Mouse (Mus musculus): ENCODE measurements around the gene Tmprss3. TPM values are rescaled to one million over a fixed set of nuclear protein-coding genes. Genes with fewer than 3 reads are reported as not detected.

Gene Tmprss3
- 1.8 TPM in 1 of 2 replicates, not detected in the other for total RNA-seq (2015; ENCODE audit: low replicate concordance)
- 0.15 TPM in 1 of 2 replicates, not detected in the other for total RNA-seq (2017; ENCODE audit: low replicate concordance)

- no peak for ATAC-seq (replicated peaks; ENCODE audit: low FRiP score, poor library complexity, severe bottlenecking)
These were observed at the start of gene Tmprss3 for GRCm38 (mm10) chr17:31198877-31199276. TSS of gene Tmprss3 (minus strand) at chr17:31198977.

DNA sequence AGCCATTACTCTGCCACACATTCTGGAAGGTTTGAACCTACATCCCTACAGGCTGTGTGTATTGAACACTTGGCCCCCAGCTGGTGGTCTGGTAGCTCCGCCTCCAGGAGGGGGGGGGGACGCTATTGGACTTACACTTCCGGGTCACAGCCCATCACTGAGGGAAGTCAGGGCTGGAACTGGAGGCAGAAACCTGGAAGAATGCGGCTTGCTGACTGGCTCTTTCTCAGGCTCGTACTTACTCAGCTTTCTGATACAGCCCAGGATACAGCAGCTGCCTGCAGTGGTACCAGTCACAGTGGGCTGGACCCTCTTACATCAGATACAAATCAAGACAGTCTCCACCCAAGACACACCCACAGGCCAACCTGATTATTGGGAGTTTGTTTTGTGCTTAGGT, 48.4 kb upstream of the Tmprss3 start:
- ATAC-seq (replicated peaks; ENCODE audit: low FRiP score, poor library complexity, severe bottlenecking): no peak

DNA sequence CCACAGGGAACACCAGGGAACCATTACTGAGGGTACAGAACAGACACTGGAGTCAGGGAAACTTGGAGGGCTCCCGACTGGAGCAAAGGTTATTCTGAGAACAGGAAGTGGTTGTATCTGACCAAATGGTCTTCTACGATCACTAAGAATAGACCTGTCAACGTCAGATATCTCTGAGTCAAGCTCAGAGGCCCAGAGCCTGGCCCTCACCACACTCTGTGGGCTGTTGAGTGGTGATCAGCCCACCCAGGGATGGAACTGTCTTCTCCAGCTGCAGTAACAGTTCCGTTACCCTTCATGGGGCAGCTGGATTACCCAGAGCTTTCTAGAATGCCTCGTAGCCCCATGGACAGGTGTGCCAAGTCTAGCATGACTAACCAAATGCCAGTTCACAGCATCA, 46.5 kb upstream of the Tmprss3 start:
- no peak for ATAC-seq (replicated peaks; ENCODE audit: low FRiP score, poor library complexity, severe bottlenecking)

DNA sequence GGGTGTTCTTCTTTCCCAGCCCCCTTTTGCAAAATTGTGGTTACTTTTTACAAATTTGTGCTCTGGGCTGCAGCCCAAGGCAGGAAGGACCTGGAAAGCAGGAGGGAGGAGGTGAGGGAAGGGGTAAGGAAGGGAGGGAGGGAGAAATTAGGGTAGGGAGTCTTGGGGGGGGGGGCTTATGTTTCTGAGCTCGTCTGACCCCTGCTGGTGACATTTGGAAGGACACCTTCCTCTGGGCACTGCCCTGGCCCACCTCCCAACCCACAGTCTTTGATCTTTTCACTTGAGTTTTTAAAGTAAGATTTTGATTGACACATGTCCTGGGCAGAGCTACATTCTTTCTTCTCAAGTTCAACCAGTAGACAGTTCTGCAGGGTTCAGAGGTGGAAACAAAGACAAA, 44.0 kb upstream of the Tmprss3 start:
- ATAC-seq (replicated peaks; ENCODE audit: low FRiP score, poor library complexity, severe bottlenecking): no peak

- no peak for ATAC-seq (replicated peaks; ENCODE audit: low FRiP score, poor library complexity, severe bottlenecking)
These were observed 42.4 kb upstream of the Tmprss3 start for GRCm38 (mm10) chr17:31241156-31241555.

GRCm38 (mm10) chr17:31238234-31239020, 39.6 kb upstream of the Tmprss3 start:
- peak; percentile 48; the same call in 1 of the 2 replicates for ATAC-seq (replicated peaks; ENCODE audit: low FRiP score, poor library complexity, severe bottlenecking)

GRCm38 (mm10) chr17:31235915-31236314, 37.1 kb upstream of the Tmprss3 start:
- no peak for ATAC-seq (replicated peaks; ENCODE audit: low FRiP score, poor library complexity, severe bottlenecking)

- no peak for ATAC-seq (replicated peaks; ENCODE audit: low FRiP score, poor library complexity, severe bottlenecking)
These were observed 33.7 kb upstream of the Tmprss3 start for GRCm38 (mm10) chr17:31232251-31233010.

DNA sequence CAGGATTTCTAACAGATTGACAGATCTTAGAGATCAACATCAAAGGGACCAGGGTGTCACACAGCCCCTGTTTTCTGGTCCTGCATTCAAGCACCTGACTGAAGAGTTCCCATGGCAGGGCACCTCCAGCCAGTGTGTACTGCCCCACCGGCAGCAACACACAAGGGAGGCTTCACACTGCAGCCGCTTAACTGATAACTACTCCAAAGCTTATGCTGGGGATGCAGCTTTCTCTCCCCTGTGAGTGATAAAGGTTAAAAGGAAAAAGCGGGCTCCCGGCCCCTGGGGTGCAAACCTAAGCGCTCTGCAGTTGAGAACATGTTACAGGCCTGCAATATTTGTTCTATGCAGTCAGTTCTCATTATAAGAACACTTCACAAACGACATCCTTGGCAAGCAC, 33.0 kb upstream of the Tmprss3 start:
- no peak for ATAC-seq (replicated peaks; ENCODE audit: low FRiP score, poor library complexity, severe bottlenecking)

GRCm38 (mm10) chr17:31226931-31227330, 28.2 kb upstream of the Tmprss3 start:
- ATAC-seq (replicated peaks; ENCODE audit: low FRiP score, poor library complexity, severe bottlenecking): no peak

- no peak for ATAC-seq (replicated peaks; ENCODE audit: low FRiP score, poor library complexity, severe bottlenecking)
These were observed 27.6 kb upstream of the Tmprss3 start for GRCm38 (mm10) chr17:31226368-31226767.

- no peak for ATAC-seq (replicated peaks; ENCODE audit: low FRiP score, poor library complexity, severe bottlenecking)
These were observed 25.8 kb upstream of the Tmprss3 start for GRCm38 (mm10) chr17:31224591-31224990.

DNA sequence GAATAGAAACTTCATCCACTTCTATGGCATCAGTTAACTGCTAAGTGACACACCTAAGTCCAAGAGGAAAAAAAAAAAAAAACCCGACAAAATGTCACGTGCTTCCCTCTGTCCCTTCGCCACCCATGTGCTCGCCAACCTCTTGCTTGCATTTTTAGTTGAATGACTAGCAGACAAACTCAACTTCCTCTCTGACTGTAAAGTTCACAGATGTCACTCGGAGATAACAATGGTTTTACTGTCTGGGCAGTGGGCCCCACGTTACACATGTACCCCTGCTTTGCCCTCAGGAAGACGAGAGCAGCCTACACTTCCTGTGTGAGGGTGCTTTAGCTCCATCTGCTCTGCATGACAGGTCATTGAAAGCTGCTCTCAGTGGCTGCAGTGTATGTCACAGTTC, 25.1 kb upstream of the Tmprss3 start:
- ATAC-seq (replicated peaks; ENCODE audit: low FRiP score, poor library complexity, severe bottlenecking): no peak

DNA sequence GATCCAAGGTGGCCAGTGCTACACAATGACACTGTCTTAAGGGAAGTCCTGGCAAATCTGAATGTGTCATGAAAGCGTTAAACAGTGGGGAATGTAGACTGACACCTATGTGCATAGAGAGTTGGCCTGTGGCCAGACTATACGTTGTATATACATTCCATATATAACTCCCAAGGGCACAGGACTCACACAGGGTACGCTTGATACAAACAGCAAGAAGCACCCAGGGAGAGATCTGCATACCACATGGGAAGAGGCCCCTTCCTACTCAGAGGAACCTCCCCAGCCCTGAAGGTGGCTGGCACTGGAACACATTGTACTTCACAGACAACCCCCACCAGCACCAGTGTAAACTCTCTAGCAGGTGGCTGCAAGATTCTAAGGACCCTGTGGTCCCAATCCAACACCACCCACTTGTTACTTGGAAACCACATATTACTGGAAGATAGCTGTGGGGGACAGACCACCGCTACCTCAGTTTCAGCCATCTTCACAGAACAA, 24.1 kb upstream of the Tmprss3 start:
- no peak for ATAC-seq (replicated peaks; ENCODE audit: low FRiP score, poor library complexity, severe bottlenecking)

GRCm38 (mm10) chr17:31216068-31216955, 17.5 kb upstream of the Tmprss3 start:
- no peak for ATAC-seq (replicated peaks; ENCODE audit: low FRiP score, poor library complexity, severe bottlenecking)

GRCm38 (mm10) chr17:31211881-31212280, 13.1 kb upstream of the Tmprss3 start:
- no peak for ATAC-seq (replicated peaks; ENCODE audit: low FRiP score, poor library complexity, severe bottlenecking)

GRCm38 (mm10) chr17:31210299-31210698, 11.5 kb upstream of the Tmprss3 start:
- no peak for ATAC-seq (replicated peaks; ENCODE audit: low FRiP score, poor library complexity, severe bottlenecking)

- ATAC-seq (replicated peaks; ENCODE audit: low FRiP score, poor library complexity, severe bottlenecking): no peak
These were observed 10.7 kb upstream of the Tmprss3 start for GRCm38 (mm10) chr17:31209376-31209930.

- ATAC-seq (replicated peaks; ENCODE audit: low FRiP score, poor library complexity, severe bottlenecking): no peak
These were observed 9.9 kb upstream of the Tmprss3 start for GRCm38 (mm10) chr17:31208654-31209053.
